Mouse (Mus musculus) cerebellum, adult 2 months (tissue): ENCODE data around the gene Pctp. TPM values are rescaled to one million over a fixed set of nuclear protein-coding genes. Genes with fewer than 3 reads are reported as not detected.

ENCODE experiments used
- DNase-seq, 2 experiments: peaks; one replicate each; pipeline ENCODE4 v3.0.0; 2021
- H3K27ac ChIP-seq: fragments of 200-500 bp; 2 replicates; pipeline ENCODE4 v1.5.1; 2012; ENCODE audit warnings: low read length, control low read depth, inconsistent platforms; ENCODE audit not compliant: insufficient read depth
- H3K27me3 ChIP-seq: fragments of 200-500 bp; 2 replicates; pipeline ENCODE4 v1.6.1; 2012; ENCODE audit warnings: inconsistent platforms, mild to moderate bottlenecking, low read length, moderate library complexity; ENCODE audit not compliant: control insufficient read depth, insufficient read depth
- H3K4me1 ChIP-seq: fragments of 200-500 bp; 2 replicates; pipeline ENCODE4 v1.6.1; 2011; ENCODE audit warnings: low read length; ENCODE audit not compliant: control insufficient read depth, insufficient read depth
- H3K4me3 ChIP-seq: fragments of 200-500 bp; replicated peaks from 2 replicates; pipeline ENCODE3; 2011; ENCODE audit warnings: mild to moderate bottlenecking, low read depth, low read length, control low read depth; ENCODE audit not compliant: insufficient read depth
- CTCF ChIP-seq: fragments of 200-500 bp; IDR thresholded peaks from 2 replicates; pipeline ENCODE4 v1.5.1; 2011; ENCODE audit warnings: low read depth, mild to moderate bottlenecking, control low read depth, low read length, moderate library complexity, borderline replicate concordance; ENCODE audit not compliant: insufficient read depth
- POLR2A ChIP-seq: fragments of 200-500 bp; IDR thresholded peaks from 2 replicates; pipeline ENCODE4 v1.6.1; 2011; ENCODE audit warnings: low read length, control low read depth, borderline replicate concordance; ENCODE audit not compliant: insufficient read depth
- WGBS: fragments of 180-500 bp; shearing (Covaris S2); methylation state at CpG from one replicate; pipeline ENCODE4 v1.1.7; 2018; 5-methylcytosine and 5-hydroxymethylcytosine counted together
- polyA plus RNA-seq: library from polyadenylated mRNA; depleted of rRNA; stranded (reverse); fragments of >200 nt; gene quantifications from 2 replicates; pipeline ENCODE4 v1.2.3, GENCODE M21; 2012

Pctp gene
- polyA plus RNA-seq, 1 experiment = 2.9 TPM

DNA sequence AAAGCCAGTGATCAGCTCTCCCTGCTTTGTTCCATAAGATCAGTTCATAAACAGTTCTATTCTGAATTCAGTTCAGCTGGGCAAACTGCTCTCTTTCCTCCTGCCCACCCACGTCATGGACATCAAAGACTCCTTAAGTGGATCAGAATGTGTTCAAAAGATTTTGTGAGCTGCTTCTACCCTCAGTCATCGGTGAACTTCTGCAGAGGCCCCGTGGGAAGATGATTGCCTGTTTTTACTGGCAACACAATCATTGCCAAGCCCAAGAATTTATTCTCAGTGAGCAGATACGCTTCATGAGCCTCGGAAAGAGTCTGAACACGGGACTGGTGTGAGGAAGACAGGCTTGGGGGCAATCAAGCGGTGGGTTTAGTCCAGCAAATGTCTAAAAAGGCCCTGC is 24.5 kb upstream of the Pctp start:
- DNase-seq = no peak
- no peak overlapping the region for H3K4me3 ChIP-seq
- TF ChIP-seq CTCF = no peak
- no peak for TF ChIP-seq POLR2A
- H3K27ac ChIP-seq = no peak overlapping the region
- peaks cover 3% of the 10 kb centered on the region; the same call in 1 of the 2 replicates for H3K4me1 ChIP-seq
- 47% methylated on average over 7 of the region's 7 CpGs for WGBS
- H3K27me3 ChIP-seq = no peaks in the 10 kb centered on the region; the same call in 1 of the 2 replicates

DNA sequence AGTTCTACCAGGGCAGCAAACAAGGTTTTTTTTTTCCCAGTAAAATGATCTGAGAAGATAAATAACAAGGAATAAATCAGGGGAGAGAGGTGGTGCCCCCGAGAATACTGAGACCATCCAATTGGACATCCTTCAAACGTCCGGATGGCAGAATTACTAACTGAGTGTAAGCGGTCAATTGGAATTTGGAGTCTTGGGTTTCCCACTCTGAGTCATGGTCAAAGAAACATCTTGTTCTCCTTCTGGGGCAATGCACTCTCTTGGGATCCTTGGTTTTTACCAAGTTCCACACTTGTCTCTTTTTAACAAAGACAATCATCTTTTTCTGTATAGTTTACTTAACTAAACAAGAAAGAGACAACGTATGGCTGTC is 24.1 kb upstream of the Pctp start:
- H3K27me3 ChIP-seq = no peaks in the 10 kb centered on the region; the same call in 1 of the 2 replicates
- H3K27ac ChIP-seq = no peak overlapping the region
- 49% methylated on average over 5 of the region's 5 CpGs for WGBS
- no peak for DNase-seq
- peaks cover 3% of the 10 kb centered on the region; the same call in 1 of the 2 replicates for H3K4me1 ChIP-seq
- no peak overlapping the region for H3K4me3 ChIP-seq
- TF ChIP-seq CTCF = no peak
- no peak for TF ChIP-seq POLR2A

DNA sequence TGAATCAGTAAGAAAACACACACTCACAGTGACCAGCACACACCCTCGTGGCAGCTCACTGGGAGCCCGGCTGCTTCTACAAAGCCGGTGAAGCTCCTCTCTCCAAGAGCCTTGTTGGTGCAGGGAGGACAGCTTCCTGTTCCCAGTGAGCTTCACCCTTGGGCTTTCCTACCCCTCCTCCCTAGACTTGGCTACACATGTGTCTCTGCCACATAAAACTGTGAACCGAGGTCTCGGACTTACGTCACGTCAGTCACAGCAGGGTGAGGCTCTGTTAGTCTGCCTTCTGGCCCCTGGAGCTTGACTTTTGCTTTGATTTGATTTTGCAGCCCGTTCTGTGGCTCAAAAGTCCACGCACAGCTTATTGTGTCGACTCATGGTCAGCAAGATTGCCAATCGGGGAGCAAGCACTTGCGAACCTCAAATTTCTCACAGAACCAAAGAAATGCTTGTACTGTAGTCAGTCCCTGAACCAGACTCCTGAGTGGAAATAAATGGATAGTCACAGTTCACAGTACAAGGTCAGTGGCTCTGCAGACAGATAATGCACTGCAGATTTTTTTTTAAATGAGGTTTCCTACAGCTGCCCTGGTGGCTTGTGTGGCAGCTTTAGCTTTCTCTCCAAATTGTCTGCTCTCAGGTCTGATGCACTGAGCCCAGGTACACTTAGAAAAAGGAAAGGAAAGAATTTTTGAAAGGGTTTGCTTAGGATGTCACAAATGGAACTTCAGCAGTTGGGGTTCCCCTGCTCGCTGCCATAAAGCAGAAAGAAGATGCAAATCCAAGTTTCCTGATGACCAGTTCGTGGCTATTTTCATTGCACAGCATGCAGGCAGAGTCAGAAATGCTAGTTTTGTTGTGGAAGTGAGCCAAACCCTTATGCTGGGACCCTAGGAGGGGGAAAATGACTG is 23.5 kb upstream of the Pctp start:
- Histone ChIP-seq H3K27ac (no peak overlapping the region), H3K4me3 (no peak overlapping the region), H3K27me3 (no peaks in the 10 kb centered on the region; the same call in 1 of the 2 replicates), H3K4me1 (peaks cover 3% of the 10 kb centered on the region; the same call in 1 of the 2 replicates)
- WGBS = 23% methylated on average over 14 of the region's 14 CpGs
- no peak for TF ChIP-seq POLR2A
- TF ChIP-seq CTCF = no peak
- no peak for DNase-seq

DNA sequence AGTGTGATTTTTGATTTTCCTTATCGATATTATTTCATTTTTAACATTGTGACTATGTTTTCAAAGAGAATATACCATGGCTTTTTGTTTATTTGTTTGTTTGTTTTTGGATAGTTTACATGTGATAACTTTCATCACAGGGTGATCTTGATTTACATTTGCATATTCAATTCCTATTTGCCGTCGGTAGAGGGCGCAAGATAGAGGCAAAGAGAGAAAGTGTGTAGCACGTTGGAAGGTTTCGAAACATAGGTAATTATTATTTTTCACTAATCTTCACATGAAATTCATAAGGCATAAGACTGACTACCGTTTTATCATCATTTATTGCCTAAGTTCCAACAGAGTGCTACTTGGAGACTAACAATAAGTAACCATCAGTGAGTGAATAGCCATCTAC is 16.5 kb upstream of the Pctp start:
- no peak for DNase-seq
- TF ChIP-seq POLR2A = no peak
- no peak for TF ChIP-seq CTCF
- WGBS = 11% methylated on average over 7 of the region's 7 CpGs

DNA sequence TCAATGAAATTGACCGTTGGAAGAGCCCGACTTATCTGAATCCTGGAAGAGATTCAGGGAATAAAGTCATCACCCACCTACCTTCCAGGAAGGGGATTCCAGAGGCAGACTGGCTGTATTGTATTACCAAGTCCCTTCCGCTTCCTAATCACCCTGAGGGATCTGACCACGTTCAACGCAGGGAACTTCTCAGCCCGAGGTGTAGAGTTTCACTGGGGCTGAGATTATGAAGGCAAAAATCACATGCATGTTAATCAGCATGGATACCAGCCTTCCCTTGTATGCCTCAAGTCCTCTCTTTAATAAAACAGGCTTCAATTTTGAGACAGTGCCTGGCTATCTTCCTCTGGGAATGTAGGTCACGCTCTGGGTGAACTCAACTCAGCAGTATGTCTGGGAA is 12.6 kb upstream of the Pctp start:
- Histone ChIP-seq H3K27me3 (no peaks in the 10 kb centered on the region), H3K4me1 (no peaks in the 10 kb centered on the region), H3K4me3 (no peak overlapping the region), H3K27ac (no peak overlapping the region)
- WGBS = 67% methylated on average over 7 of the region's 7 CpGs
- TF ChIP-seq POLR2A = no peak
- TF ChIP-seq CTCF = no peak
- no peak for DNase-seq

More for the DNA sequence above, 16.5 kb upstream of the Pctp start:
- H3K4me1 ChIP-seq = no peaks in the 10 kb centered on the region
- no peaks in the 10 kb centered on the region for H3K27me3 ChIP-seq
- no peak overlapping the region for H3K27ac ChIP-seq
- no peak overlapping the region for H3K4me3 ChIP-seq

DNA sequence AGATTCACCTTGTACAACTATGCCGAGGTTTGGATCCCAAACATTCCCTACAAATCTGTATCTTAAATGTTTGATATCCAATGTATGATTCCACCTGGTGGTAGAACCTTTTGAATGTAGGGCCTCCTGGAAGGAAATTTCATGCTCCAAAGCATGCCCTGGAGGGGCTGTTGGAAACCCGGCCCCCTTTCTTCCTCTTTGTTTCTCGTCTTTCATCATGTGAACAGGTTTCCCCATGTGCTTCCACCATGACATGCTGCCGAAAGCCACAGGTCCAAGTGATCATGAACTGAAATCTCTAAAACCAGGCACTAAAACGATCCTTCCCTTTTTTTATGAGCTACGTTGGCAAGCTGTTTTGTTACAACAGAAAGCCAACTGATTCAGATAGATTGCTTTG is 11.0 kb upstream of the Pctp start:
- H3K27me3 ChIP-seq = no peaks in the 10 kb centered on the region
- H3K4me1 ChIP-seq = no peaks in the 10 kb centered on the region
- WGBS = 89% methylated on average over 6 of the region's 6 CpGs
- TF ChIP-seq CTCF (no peak), POLR2A (no peak)
- no peak overlapping the region for H3K27ac ChIP-seq
- H3K4me3 ChIP-seq = no peak overlapping the region
- DNase-seq = no peak

DNA sequence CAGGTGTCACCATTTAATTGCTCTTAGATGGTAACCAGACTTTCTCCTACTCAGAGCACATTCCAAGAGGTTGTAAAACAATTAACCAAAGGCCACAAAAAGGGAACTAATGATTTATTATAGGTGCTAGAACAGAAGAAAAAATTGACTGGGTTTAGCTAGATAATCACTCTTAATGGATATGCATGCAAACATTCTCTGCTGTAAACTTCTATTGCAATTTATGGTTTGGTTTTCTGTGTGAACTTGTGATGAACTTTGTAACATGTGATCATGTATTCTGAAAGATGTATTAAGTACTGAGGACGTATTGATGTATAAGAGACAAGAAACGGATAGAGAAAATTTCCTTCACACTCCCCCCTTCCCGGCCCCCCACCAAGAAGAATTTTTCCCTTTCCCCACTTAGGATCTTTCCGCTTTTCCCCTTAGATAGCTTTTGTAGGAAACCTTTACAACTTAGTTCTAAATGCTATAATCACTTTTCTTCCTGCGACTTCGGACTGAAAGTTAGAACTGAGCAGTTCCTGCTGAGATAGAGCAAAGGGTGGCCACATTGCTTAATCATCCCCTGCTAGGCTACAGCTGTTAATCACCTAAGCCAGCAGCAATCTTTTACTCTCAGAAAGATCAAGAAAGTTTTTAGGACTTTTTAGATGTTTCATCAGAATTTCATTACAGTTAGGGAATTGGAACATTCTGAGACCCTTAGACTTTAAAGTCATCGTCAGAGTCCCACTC is 5.3 kb upstream of the Pctp start:
- no peak overlapping the region for H3K27ac ChIP-seq
- no peak overlapping the region for H3K4me3 ChIP-seq
- TF ChIP-seq CTCF (no peak), POLR2A (no peak)
- WGBS = 46% methylated on average over 7 of the region's 7 CpGs
- H3K27me3 ChIP-seq = no peaks in the 10 kb centered on the region
- no peaks in the 10 kb centered on the region for H3K4me1 ChIP-seq
- DNase-seq = no peak
